Mouse (Mus musculus): ENCODE data around the gene Parp12. TPM values are rescaled to one million over a fixed set of nuclear protein-coding genes. Genes with fewer than 3 reads are reported as not detected.

Gene Parp12
- 4.2 and 9.1 TPM in 2 replicates for total RNA-seq (2014; rRNA removed)
- polyA plus RNA-seq (2015; fragmentation: Nextera tagmentation; extraction: Ambion mirVana): 2.8 and 3.1 TPM in 2 replicates

DNA sequence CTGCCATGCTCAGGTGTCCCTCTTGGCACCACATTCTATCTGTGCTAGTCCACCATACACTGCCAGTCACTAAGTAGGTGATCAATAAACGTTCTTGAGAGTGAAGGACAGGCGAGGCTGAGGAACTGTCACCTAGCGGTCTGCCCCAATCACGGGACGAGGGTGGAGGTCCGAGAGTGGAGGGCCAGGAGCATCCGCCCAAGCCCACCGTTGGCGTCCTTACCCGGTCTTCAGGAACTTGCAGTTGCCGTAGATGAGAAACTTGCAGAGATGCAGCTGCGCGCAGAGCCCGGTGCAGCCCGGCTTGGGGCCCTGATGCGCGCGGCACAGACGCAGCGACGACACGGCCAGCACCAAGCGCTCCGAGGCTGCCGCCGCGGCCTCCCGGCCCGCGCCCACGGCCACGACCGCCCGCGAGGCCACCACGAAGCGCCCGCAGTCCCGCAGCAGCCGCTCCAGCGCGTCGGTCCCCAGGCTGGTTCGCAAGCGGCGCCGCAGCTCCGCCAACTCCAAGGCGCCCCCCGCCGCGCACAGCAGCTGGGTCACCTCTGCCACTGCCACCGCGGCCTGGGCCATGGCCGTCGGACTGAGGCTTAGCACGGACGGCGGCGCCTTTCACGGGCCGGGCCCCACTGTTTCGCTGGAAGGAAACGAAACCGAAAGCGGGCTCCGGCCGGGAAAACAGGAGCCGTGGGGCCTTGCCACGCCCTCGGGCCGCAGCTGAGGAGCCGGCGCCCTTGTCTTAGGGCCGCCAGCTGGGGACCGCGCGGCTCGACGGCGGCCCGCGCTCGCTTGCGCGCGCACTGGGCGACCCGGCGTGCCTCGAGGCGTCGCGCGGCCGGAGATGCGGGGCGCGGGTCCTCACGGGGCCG, at the start of gene Parp12:
Parp12 (minus strand) TSS at position 766 of the 872 bp plus-strand sequence.
- Histone ChIP-seq H3K4me1 (ENCODE audit: insufficient read depth, low read length) (no peaks in the 10 kb centered on the region), H3K9me3 (ENCODE audit: low read length) (no peaks in the 10 kb centered on the region), H3K4me2 (ENCODE audit: low read depth, low read length, poor library complexity, severe bottlenecking) (peak within 1 kb of the TSS; percentile 73), H3K36me3 (ENCODE audit: insufficient read depth, low read length) (no peaks in the 10 kb centered on the region), H3K4me3 (ENCODE audit: low read depth, low read length) (peak within 1 kb of the TSS; percentile 66), H3K9ac (replicated peaks; ENCODE audit: low read length, poor library complexity, severe bottlenecking) (peak within 1 kb of the TSS; percentile 61), H3K27ac (ENCODE audit: low read depth, low read length) (0 out of 2 replicates have a peak within 1 kb of the TSS, but pooled peaks have one; percentile 12), H3K27me3 (ENCODE audit: insufficient read depth, low read length) (0 out of 2 replicates have a peak, but pooled peaks cover 17% of the 10 kb centered on the region)
- peak; percentile 77 for ATAC-seq (ENCODE audit: low FRiP score)
- no peak for TF ChIP-seq CTCF (IDR thresholded peaks at IDR 0.05)
- WGBS: 3% methylated on average over 91 of the region's 101 CpGs
- DNase-seq (ENCODE audit: low spot score): peak; percentile 47

DNA sequence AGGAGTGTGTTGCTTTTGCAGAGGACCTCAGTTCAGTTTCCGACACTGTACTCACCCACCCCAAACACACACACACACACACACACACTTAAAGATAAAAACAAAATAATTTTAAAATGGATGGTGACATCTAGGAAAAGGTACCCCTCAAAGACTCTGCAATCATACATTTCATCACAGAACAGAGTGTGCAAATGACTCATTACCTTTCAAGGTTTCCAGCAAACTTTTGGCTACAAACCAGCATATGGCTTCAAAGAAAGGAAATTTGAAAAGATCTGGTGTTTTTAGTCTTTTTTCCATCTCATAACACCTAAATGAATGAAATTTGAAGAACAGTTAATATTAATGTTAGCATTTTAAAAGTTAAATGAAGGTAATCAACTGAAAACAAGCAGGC, 46.7 kb upstream of the Parp12 start:
- Histone ChIP-seq H3K27me3 (ENCODE audit: insufficient read depth, low read length) (no peaks in the 10 kb centered on the region), H3K9ac (replicated peaks; ENCODE audit: low read length, poor library complexity, severe bottlenecking) (no peak overlapping the region), H3K4me3 (ENCODE audit: low read depth, low read length) (no peak overlapping the region), H3K4me1 (ENCODE audit: insufficient read depth, low read length) (no peaks in the 10 kb centered on the region), H3K4me2 (ENCODE audit: low read depth, low read length, poor library complexity, severe bottlenecking) (no peak overlapping the region), H3K9me3 (ENCODE audit: low read length) (no peaks in the 10 kb centered on the region), H3K36me3 (ENCODE audit: insufficient read depth, low read length) (peaks cover 6% of the 10 kb centered on the region; the same call in 1 of the 2 replicates), H3K27ac (ENCODE audit: low read depth, low read length) (no peak overlapping the region)
- no peak for ATAC-seq (ENCODE audit: low FRiP score)
- 100% methylated on average over 1 of the region's 1 CpGs for WGBS
- TF ChIP-seq CTCF (IDR thresholded peaks at IDR 0.05): no peak
- DNase-seq (ENCODE audit: low spot score): no peak

DNA sequence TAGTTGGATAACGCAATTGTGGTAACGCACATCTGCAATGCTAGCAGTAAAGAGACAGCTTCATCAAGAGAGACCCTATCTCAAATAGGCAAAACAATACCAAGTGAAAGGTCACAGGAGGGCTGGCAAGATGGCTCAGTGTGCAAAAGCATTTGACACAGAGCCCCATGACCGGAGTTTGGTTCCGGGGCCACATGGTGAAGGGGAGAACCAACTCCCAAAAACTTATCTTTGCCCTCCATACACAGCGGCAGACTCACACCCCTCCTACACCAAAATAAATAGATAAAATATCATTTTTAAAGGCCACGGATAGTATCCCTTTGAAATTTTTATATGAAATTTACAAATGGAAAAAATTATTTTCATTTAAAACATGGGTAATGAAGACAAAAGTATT, 43.8 kb upstream of the Parp12 start:
- H3K4me2 ChIP-seq (ENCODE audit: low read depth, low read length, poor library complexity, severe bottlenecking): no peak overlapping the region
- H3K9me3 ChIP-seq (ENCODE audit: low read length): no peaks in the 10 kb centered on the region
- no peak for ATAC-seq (ENCODE audit: low FRiP score)

DNA sequence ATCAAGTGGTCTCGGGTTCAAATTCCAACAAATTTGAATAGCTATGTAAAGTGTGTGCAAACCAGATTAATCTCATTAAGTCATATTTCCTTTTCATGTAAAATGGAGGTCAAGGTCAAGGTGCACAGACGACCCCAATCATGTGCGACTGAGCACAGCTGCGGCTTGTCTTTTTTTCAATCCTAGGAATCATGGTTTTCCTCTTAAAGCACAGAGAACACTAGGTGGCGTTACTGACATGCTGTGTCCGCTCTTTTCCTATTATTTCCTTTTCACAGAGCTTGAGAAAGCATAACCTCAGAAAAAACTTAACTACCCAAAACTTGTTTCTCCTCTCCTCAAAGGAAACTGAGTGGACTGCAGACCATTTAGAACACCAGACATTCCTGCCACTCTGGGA, 27.9 kb upstream of the Parp12 start:
- H3K4me3 ChIP-seq (ENCODE audit: low read depth, low read length): no peak overlapping the region
- no peak overlapping the region for H3K27ac ChIP-seq (ENCODE audit: low read depth, low read length)

More for the DNA sequence above, 43.8 kb upstream of the Parp12 start:
- H3K27me3 ChIP-seq (ENCODE audit: insufficient read depth, low read length): no peaks in the 10 kb centered on the region
- H3K36me3 ChIP-seq (ENCODE audit: insufficient read depth, low read length): 0 out of 2 replicates have a peak, but pooled peaks cover 6% of the 10 kb centered on the region
- WGBS: 95% methylated on average over 6 of the region's 6 CpGs
- no peak for DNase-seq (ENCODE audit: low spot score)
- no peak overlapping the region for H3K27ac ChIP-seq (ENCODE audit: low read depth, low read length)
- no peak overlapping the region for H3K9ac ChIP-seq (replicated peaks; ENCODE audit: low read length, poor library complexity, severe bottlenecking)
- TF ChIP-seq CTCF (IDR thresholded peaks at IDR 0.05): no peak
- no peaks in the 10 kb centered on the region for H3K4me1 ChIP-seq (ENCODE audit: insufficient read depth, low read length)
- no peak overlapping the region for H3K4me3 ChIP-seq (ENCODE audit: low read depth, low read length)

DNA sequence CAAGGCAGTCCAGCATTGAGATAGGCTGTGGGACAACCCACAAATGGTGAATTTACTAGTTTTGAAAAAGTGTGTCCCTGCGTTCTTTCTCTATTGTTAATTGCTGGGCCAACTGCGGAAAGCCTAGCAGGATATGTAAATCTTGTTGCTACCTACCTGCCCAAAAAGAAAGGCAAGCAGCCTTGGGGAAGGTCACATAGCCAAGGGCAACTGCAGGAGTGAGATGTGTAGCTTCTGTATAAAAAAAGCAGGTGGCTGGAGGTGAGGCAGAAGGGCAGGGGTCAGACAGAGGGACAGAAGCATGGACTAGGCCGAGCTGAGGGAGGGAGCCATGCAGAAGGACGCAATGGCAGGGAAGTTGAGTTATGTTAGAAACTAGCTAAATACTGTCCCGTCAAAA, 14.4 kb upstream of the Parp12 start:
- Histone ChIP-seq H3K4me3 (ENCODE audit: low read depth, low read length) (no peak overlapping the region), H3K9me3 (ENCODE audit: low read length) (no peaks in the 10 kb centered on the region; the same call in 1 of the 2 replicates), H3K27ac (ENCODE audit: low read depth, low read length) (no peak overlapping the region), H3K4me1 (ENCODE audit: insufficient read depth, low read length) (no peaks in the 10 kb centered on the region), H3K4me2 (ENCODE audit: low read depth, low read length, poor library complexity, severe bottlenecking) (no peak overlapping the region), H3K36me3 (ENCODE audit: insufficient read depth, low read length) (peaks cover 8% of the 10 kb centered on the region), H3K9ac (replicated peaks; ENCODE audit: low read length, poor library complexity, severe bottlenecking) (no peak overlapping the region), H3K27me3 (ENCODE audit: insufficient read depth, low read length) (no peaks in the 10 kb centered on the region)
- no peak for TF ChIP-seq CTCF (IDR thresholded peaks at IDR 0.05)
- no peak for ATAC-seq (ENCODE audit: low FRiP score)
- DNase-seq (ENCODE audit: low spot score): no peak
- WGBS: 71% methylated on average over 5 of the region's 5 CpGs

More for the DNA sequence above, 27.9 kb upstream of the Parp12 start:
- no peaks in the 10 kb centered on the region for H3K9me3 ChIP-seq (ENCODE audit: low read length)
- DNase-seq (ENCODE audit: low spot score): peak; percentile 55
- WGBS: 50% methylated on average over 6 of the region's 6 CpGs
- peaks cover 39% of the 10 kb centered on the region for H3K36me3 ChIP-seq (ENCODE audit: insufficient read depth, low read length)
- no peak overlapping the region for H3K4me2 ChIP-seq (ENCODE audit: low read depth, low read length, poor library complexity, severe bottlenecking)
- TF ChIP-seq CTCF (IDR thresholded peaks at IDR 0.05): peak; percentile 71
- no peak overlapping the region for H3K9ac ChIP-seq (replicated peaks; ENCODE audit: low read length, poor library complexity, severe bottlenecking)
- no peaks in the 10 kb centered on the region for H3K4me1 ChIP-seq (ENCODE audit: insufficient read depth, low read length)
- no peak for ATAC-seq (ENCODE audit: low FRiP score)
- H3K27me3 ChIP-seq (ENCODE audit: insufficient read depth, low read length): no peaks in the 10 kb centered on the region

DNA sequence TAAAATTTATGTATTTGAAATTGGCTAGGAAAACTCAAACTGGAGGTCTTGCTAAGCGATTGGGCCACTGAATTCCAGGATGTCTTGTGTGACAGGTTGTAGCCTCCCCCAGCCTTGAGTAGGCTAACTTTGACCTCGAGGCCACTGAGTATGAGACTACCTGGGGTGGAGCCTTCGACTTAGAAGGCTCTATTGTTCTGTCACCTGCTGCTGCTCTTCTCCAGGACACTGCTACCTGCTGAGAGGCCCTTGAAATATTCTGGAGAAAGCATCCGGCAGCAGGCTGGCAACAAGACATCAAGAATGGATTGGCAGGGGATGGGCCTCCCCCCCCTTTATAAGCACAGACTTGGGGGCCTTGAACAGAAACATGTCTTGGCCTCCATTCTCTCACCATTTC, 13.3 kb upstream of the Parp12 start:
- WGBS: 31% methylated on average over 4 of the region's 4 CpGs
- Histone ChIP-seq H3K9me3 (ENCODE audit: low read length) (peaks cover 4% of the 10 kb centered on the region; the same call in 1 of the 2 replicates), H3K4me2 (ENCODE audit: low read depth, low read length, poor library complexity, severe bottlenecking) (no peak overlapping the region), H3K4me3 (ENCODE audit: low read depth, low read length) (no peak overlapping the region), H3K4me1 (ENCODE audit: insufficient read depth, low read length) (no peaks in the 10 kb centered on the region), H3K9ac (replicated peaks; ENCODE audit: low read length, poor library complexity, severe bottlenecking) (no peak overlapping the region), H3K27me3 (ENCODE audit: insufficient read depth, low read length) (no peaks in the 10 kb centered on the region), H3K27ac (ENCODE audit: low read depth, low read length) (no peak overlapping the region), H3K36me3 (ENCODE audit: insufficient read depth, low read length) (peaks cover 8% of the 10 kb centered on the region)
- TF ChIP-seq CTCF (IDR thresholded peaks at IDR 0.05): no peak
- ATAC-seq (ENCODE audit: low FRiP score) (no peak), DNase-seq (ENCODE audit: low spot score) (no peak)

Measured in midbrain, postnatal 0 days (tissue).